Mouse (Mus musculus): Measurements from ENCODE around the gene Vsig8. TPM values are rescaled to one million over a fixed set of nuclear protein-coding genes. Genes with fewer than 3 reads are reported as not detected.

Gene Vsig8
- polyA plus RNA-seq, 1 experiment from 2014 or later = 0.28 TPM

DNA sequence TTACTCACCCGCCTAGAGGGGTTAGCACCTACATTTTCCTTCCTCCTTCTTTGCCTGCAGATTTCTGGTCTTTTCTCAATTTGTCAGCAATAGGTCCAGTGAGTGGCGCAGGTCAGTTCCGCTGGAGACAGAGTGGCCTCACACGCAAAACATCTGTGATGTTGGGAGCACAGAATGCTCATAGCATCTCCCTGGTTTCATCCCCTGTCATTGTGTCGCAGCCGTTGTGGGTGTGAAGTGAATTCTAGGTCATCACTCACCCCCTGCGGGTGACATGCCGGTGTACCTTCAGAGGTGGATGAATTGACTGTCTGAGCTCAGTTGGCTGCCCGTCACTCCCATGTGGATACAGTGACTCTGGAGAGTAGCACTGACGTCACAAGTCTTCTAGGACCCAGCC, 55.6 kb downstream of the Vsig8 start:
- peaks cover 7% of the 10 kb centered on the region; the same call in 1 of the 2 replicates for H3K27me3 ChIP-seq
- no peaks in the 10 kb centered on the region for H3K9me3 ChIP-seq
- H3K4me3 ChIP-seq (replicated peaks) = no peak overlapping the region
- ATAC-seq (ENCODE audit: low FRiP score) = no peak
- H3K4me2 ChIP-seq = no peak overlapping the region
- no peak overlapping the region for H3K27ac ChIP-seq
- H3K36me3 ChIP-seq (replicated peaks) = no peaks in the 10 kb centered on the region
- 93% methylated on average over 10 of the region's 10 CpGs for WGBS
- H3K9ac ChIP-seq = no peak overlapping the region
- no peaks in the 10 kb centered on the region for H3K4me1 ChIP-seq

DNA sequence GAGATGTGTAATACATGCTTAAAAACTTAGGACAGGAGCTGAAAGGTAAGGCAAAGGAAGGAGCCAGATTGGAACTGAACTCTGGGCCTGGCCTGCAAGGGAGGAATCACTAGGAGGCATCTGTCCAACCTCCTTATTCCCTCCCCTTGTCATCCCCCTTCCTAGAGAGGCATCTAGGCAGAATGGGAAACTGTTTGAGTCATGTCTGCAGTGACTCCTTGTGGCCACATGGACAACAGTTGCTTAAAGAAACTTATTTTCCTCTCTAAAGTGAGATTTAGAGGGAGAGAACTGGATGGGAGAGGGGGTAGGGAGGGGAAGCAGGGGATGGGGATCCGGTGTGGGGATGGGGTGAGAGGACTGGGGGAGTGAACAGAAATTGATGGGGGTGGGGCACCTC, 57.0 kb downstream of the Vsig8 start:
- no peak overlapping the region for H3K4me2 ChIP-seq
- H3K4me1 ChIP-seq = peaks cover 14% of the 10 kb centered on the region
- no peak overlapping the region for H3K27ac ChIP-seq
- WGBS = 53% methylated on average over 1 of the region's 1 CpGs
- no peak overlapping the region for H3K9ac ChIP-seq
- no peak for ATAC-seq (ENCODE audit: low FRiP score)
- H3K36me3 ChIP-seq (replicated peaks) = no peaks in the 10 kb centered on the region
- H3K9me3 ChIP-seq = no peaks in the 10 kb centered on the region
- no peak overlapping the region for H3K4me3 ChIP-seq (replicated peaks)
- H3K27me3 ChIP-seq = peaks cover 7% of the 10 kb centered on the region; the same call in 1 of the 2 replicates

Other genes with a start within 250 kb of the Vsig8 start
- 2.5 and 2.8 TPM in 2 replicates for gene Kcnj9, start 226.6 kb upstream of the Vsig8 start, polyA plus RNA-seq (2016; fragmentation: Nextera tagmentation; extraction: Ambion mirVana)
- gene Kcnj10, start 214.7 kb upstream of the Vsig8 start, polyA plus RNA-seq (2016; fragmentation: Nextera tagmentation; extraction: Ambion mirVana) = 0.93 and 1.2 TPM in 2 replicates
- gene Pigm, start 179.4 kb upstream of the Vsig8 start, polyA plus RNA-seq (2016; fragmentation: Nextera tagmentation; extraction: Ambion mirVana) = 10.9 and 11.5 TPM in 2 replicates
- 0.15 TPM in 1 of 2 replicates, not detected in the other for gene Slamf9, start 80.6 kb upstream of the Vsig8 start, polyA plus RNA-seq (2016; fragmentation: Nextera tagmentation; extraction: Ambion mirVana)
- gene Igsf9, start 74.2 kb upstream of the Vsig8 start, polyA plus RNA-seq (2016; fragmentation: Nextera tagmentation; extraction: Ambion mirVana) = 102 TPM in 2 replicates
- gene Tagln2, start 55.9 kb upstream of the Vsig8 start, polyA plus RNA-seq (2016; fragmentation: Nextera tagmentation; extraction: Ambion mirVana) = 40.0 and 45.7 TPM in 2 replicates
- 1.2 and 2.6 TPM in 2 replicates for gene Cfap45, start 35.1 kb upstream of the Vsig8 start, polyA plus RNA-seq (2016; fragmentation: Nextera tagmentation; extraction: Ambion mirVana)
- gene Slamf8, start 34.6 kb downstream of the Vsig8 start, polyA plus RNA-seq (2016; fragmentation: Nextera tagmentation; extraction: Ambion mirVana) = not detected in 2 replicates
- gene Fcrl6, start 46.6 kb downstream of the Vsig8 start, polyA plus RNA-seq (2016; fragmentation: Nextera tagmentation; extraction: Ambion mirVana) = 0.24 TPM in 1 of 2 replicates, not detected in the other
- gene Dusp23, start 77.0 kb downstream of the Vsig8 start, polyA plus RNA-seq (2016; fragmentation: Nextera tagmentation; extraction: Ambion mirVana) = 4.6 and 6.1 TPM in 2 replicates
- not detected in 2 replicates for gene Crp, start 142.1 kb downstream of the Vsig8 start, polyA plus RNA-seq (2016; fragmentation: Nextera tagmentation; extraction: Ambion mirVana)

Measured in forebrain, embryonic 12.5 days (tissue).